Mouse (Mus musculus) C2C12 (cell line): ENCODE results near the gene Tns2. TPM values are rescaled to one million over a fixed set of nuclear protein-coding genes. Genes with fewer than 3 reads are reported as not detected.
A peak's percentile ranks its signal among the peaks of the same experiment; 100 is the strongest.

Experiments
- H3K27me3 ChIP-seq: one replicate; pipeline ENCODE4 v1.6.1; 2011; ENCODE audit not compliant: control insufficient read depth, insufficient read depth, insufficient read length
- H3K36me3 ChIP-seq: one replicate; pipeline ENCODE4 v1.6.1; 2011; ENCODE audit not compliant: control insufficient read depth, insufficient read depth
- H3K4me3 ChIP-seq: one replicate; pipeline ENCODE4 v1.5.1; 2011; ENCODE audit warnings: mild to moderate bottlenecking, control low read depth; ENCODE audit not compliant: poor library complexity, insufficient read depth, severe bottlenecking
- H3K79me2 ChIP-seq: one replicate; pipeline ENCODE4 v1.6.1; 2011; ENCODE audit not compliant: control insufficient read depth, insufficient read depth
- H3K79me3 ChIP-seq: one replicate; pipeline ENCODE4 v1.6.1; 2011; ENCODE audit warnings: low read depth, control low read depth
- H3ac ChIP-seq: one replicate; pipeline ENCODE3; 2011; ENCODE audit warnings: low read depth; ENCODE audit not compliant: control insufficient read depth, insufficient read length
- CEBPB ChIP-seq: IDR thresholded peaks from one replicate; pipeline ENCODE4 v1.6.1; 2011; ENCODE audit warnings: low read depth, mild to moderate bottlenecking, control low read depth, moderate library complexity
- CTCF ChIP-seq: IDR thresholded peaks from one replicate; pipeline ENCODE4 v1.5.1; 2011; ENCODE audit not compliant: control insufficient read depth, insufficient read depth, insufficient read length
- FOSL1 ChIP-seq: IDR thresholded peaks from one replicate; pipeline ENCODE4 v1.8.0; 2011; ENCODE audit warnings: mild to moderate bottlenecking, low read length; ENCODE audit not compliant: poor library complexity, insufficient read depth, severe bottlenecking
- MAX ChIP-seq: IDR thresholded peaks from one replicate; pipeline ENCODE4 v1.6.1; 2011; ENCODE audit warnings: mild to moderate bottlenecking, control low read depth
- MYOD1 ChIP-seq: IDR thresholded peaks from one replicate; pipeline ENCODE4 v1.6.1; 2011; ENCODE audit warnings: low read depth; ENCODE audit not compliant: control insufficient read depth, insufficient read length
- MYOG ChIP-seq: IDR thresholded peaks from one replicate; pipeline ENCODE4 v1.6.1; 2011; ENCODE audit not compliant: control insufficient read depth, insufficient read length; ENCODE audit errors: extremely low read depth
- USF1 ChIP-seq: IDR thresholded peaks from one replicate; pipeline ENCODE4 v1.6.1; 2011; ENCODE audit warnings: low read depth, mild to moderate bottlenecking, control low read depth, moderate library complexity
- polyA plus RNA-seq: library from polyadenylated mRNA; unstranded; fragments of >200 nt; fragmentation: generic; extraction: Trizol; gene quantifications from one replicate; pipeline ENCODE4 v1.2.1, GENCODE M21; 2012; ENCODE audit warnings: missing spikeins

The Tns2 gene
- polyA plus RNA-seq, 1 experiment, result 67.8 TPM

DNA sequence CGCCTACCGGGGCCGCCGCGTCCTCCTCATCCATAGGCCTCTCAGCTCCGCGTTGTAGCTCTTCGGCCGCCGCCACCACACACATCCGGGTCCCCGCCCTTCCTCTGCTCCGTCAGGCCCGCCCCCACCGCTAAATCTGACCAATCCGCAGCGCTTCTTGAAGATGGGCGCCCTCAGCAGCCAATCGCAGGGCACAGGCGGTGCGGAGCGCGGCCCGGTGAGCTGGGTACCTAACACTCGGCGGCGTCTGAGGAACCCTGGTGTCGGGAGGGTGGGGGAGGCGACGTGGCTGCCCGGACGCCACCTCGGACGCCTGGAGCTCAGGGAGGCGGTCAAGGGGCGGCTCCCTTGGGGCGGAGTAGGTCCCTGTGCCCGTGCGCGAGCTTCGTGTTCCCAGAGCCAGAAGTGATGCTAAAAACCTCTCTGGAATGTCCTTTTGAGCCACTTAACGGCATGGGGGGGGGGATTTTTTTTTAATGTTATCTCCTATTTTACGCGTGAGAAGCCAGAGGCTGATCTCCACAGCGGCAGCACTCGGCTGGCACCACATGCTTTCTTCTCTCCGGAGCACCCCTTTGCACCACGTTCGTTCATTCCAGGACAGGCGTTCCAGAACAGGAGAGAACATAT is 36.0 kb downstream of the Tns2 start, which contains the start of gene Spryd3:
Spryd3 (minus strand) TSS at position 106 of the 630 bp plus-strand sequence.
- Histone ChIP-seq H3K36me3 (peaks cover 21% of the 10 kb centered on the region), H3K79me2 (peaks cover 41% of the 10 kb centered on the region), H3K27me3 (no peaks in the 10 kb centered on the region), H3K4me3 (peak within 1 kb of the TSS; percentile 97), H3K79me3 (peaks cover 18% of the 10 kb centered on the region), H3ac (peak within 1 kb of the TSS; percentile 90)
- TF ChIP-seq USF1 (no peak), MAX (no peak), MYOD1 (no peak), CEBPB (no peak), MYOG (no peak), CTCF (no peak), FOSL1 (no peak)

DNA sequence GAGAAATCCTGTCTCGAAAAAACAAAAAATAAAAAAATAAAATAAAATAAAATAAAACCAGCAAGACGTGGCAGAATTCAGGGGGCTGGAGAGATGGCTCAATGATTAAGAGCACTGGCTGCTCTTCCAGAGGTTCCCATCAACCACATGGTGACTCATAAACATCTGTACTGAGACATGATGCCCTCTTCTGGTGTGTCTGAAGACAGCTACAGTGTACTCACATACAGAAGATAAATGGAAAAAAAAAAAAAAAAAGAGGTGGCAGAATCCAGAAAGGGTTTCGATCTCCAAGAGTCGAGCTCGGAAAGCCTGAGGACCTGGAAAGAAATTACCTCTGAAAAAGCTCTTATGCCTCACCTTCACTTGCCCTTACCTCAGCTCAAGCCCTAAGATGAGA is 40.9 kb downstream of the Tns2 start:
- Histone ChIP-seq H3K4me3 (no peak overlapping the region), H3K79me2 (peaks cover 23% of the 10 kb centered on the region), H3K27me3 (no peaks in the 10 kb centered on the region), H3K36me3 (no peaks in the 10 kb centered on the region), H3K79me3 (no peaks in the 10 kb centered on the region), H3ac (no peak overlapping the region)
- TF ChIP-seq USF1 (no peak), CEBPB (no peak), MYOD1 (no peak), FOSL1 (no peak), MAX (no peak), MYOG (no peak), CTCF (no peak)

DNA sequence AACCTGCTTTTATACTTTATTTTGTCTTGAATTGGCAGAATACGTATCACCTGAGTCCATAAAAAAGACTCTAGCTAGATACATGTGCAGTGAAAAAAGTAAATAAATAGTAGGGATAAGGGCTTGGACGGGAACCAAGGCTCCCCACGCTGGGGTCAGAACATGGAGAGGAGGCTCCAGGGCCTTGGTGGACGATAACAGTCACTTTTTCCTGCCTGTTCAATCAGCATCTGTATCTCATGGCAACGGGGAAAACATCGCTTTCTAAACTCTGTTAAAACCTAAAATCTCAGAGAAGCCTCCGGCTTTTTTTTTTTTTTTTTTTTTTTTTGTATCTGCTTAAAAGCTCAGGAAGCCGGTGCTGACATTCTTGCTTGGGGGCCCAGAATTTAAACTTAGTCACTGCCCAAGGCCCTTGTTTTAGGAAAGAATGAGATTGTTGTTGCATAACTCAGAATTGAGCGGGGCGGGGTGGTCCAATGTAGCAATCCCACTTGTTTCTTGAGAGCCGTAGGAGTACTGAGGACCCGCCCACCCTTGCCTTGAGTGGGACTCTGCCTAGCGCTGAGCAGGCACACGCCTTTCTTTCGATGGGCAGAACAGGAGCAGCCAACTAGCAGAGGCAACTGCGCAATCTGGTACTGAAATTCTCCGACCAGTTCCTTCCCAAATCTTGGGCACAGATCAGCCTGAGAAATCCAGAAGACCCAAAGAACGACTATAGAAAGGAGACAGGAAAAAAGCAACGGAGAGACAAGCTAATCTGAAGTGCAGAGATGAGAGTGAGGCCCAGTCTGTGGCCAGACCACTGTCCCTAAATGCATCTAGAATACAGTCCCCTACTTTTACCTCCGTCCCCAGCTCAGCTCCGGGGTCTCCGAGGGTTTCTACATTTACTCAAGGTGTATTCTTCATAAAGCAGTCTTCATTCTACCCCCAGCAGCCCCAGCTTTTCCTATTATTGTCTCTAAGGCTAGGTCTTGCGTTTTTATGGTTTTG is 43.0 kb downstream of the Tns2 start:
- peaks cover 3% of the 10 kb centered on the region for H3K36me3 ChIP-seq
- H3K27me3 ChIP-seq, result no peaks in the 10 kb centered on the region
- H3K4me3 ChIP-seq, result peak overlapping the region; percentile 50
- peaks cover 39% of the 10 kb centered on the region for H3K79me2 ChIP-seq
- peak overlapping the region; percentile 1 for H3ac ChIP-seq
- TF ChIP-seq MYOG (no peak), CEBPB (peak; percentile 73)
- H3K79me3 ChIP-seq, result no peaks in the 10 kb centered on the region

DNA sequence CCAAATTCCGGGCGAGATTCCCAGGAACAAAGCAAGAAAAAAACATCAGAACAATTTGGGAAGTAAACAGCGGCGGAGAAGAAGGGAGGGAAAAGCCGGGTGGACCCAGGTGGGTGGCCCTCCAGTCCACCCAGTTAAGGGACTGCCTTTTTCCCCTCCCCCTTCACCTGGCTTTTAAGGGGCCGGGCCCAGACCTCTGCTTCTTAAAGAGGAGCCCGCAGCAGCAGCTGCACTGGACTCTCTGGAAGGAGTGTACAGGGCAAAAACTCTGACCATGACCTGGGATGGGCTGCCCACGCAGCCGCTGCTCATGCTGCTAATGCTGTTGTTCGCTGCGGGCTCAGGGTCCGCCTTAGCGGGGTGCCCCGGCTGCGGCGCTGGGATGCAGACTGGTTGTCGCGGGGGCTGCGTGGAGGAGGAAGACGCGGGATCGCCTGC is 44.1 kb downstream of the Tns2 start, which contains the start of gene Igfbp6:
Igfbp6 (plus strand) TSS at position 89 of the 438 bp plus-strand sequence.
- no peaks in the 10 kb centered on the region for H3K27me3 ChIP-seq
- TF ChIP-seq USF1 (no peak), MYOG (no peak), CTCF (no peak), MYOD1 (no peak), FOSL1 (no peak), CEBPB (no peak)
- H3K79me3 ChIP-seq, result no peaks in the 10 kb centered on the region
- peak within 1 kb of the TSS; percentile 86 for H3ac ChIP-seq
- H3K79me2 ChIP-seq, result peaks cover 39% of the 10 kb centered on the region
- peaks cover 14% of the 10 kb centered on the region for H3K36me3 ChIP-seq
- H3K4me3 ChIP-seq, result peak within 1 kb of the TSS; percentile 50

DNA sequence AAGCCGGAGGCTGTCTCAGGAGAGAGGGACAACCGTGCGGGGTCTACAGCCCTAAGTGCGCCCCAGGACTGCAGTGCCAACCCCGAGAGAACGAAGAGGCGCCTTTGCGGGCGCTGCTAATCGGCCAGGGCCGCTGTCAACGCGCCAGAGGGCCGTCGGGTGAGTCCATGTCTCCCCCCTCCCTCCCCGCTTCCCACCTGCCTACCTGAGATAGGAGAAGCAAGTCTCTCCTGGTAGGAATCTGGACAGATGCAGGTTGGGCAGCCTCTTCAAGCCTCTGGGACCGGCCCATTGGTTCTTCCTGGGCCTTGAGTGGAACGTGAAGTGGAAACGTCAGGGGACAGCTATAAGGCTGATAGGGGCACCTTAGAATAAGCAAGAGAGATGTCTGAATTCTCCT is 44.5 kb downstream of the Tns2 start:
- no peak for TF ChIP-seq MAX

More for the DNA sequence above, 44.5 kb downstream of the Tns2 start:
- peaks cover 17% of the 10 kb centered on the region for H3K36me3 ChIP-seq
- no peaks in the 10 kb centered on the region for H3K27me3 ChIP-seq
- H3K79me2 ChIP-seq, result peaks cover 39% of the 10 kb centered on the region
- H3K4me3 ChIP-seq, result peak overlapping the region; percentile 50
- no peaks in the 10 kb centered on the region for H3K79me3 ChIP-seq
- peak overlapping the region; percentile 86 for H3ac ChIP-seq
